Mouse (Mus musculus) heart, adult 9 months (tissue): Measurements from ENCODE around the gene Thra.
"Not testable (repeated sequence)": the region's sequence is repeated elsewhere in the genome, so short reads cannot be mapped to it uniquely, and the experiment has no call there.

Experiments
- DNase-seq, 2 experiments: peaks; one replicate each; pipeline ENCODE4 v3.0.0; 2022; ENCODE audit warnings: low spot score in 2 of 2

The Thra gene

GRCm38 (mm10) chr11:98740393-98741050 lies at the start of gene Thra:
Gene Thra, plus strand, starts transcription at chr11:98740638.
- peak; percentile 83 for DNase-seq

- no peak for DNase-seq
Measured at GRCm38 (mm10) chr11:98693201-98693600, 47.2 kb upstream of the Thra start.

- DNase-seq = no peak
Measured at GRCm38 (mm10) chr11:98693746-98694145, 46.7 kb upstream of the Thra start.

GRCm38 (mm10) chr11:98694301-98694700 lies 46.1 kb upstream of the Thra start:
- no peak for DNase-seq

- DNase-seq = no peak
Measured at GRCm38 (mm10) chr11:98695408-98695807, 45.0 kb upstream of the Thra start.

GRCm38 (mm10) chr11:98696454-98697216 lies 43.8 kb upstream of the Thra start:
- no peak for DNase-seq

GRCm38 (mm10) chr11:98697225-98697624 lies 43.2 kb upstream of the Thra start:
- no peak for DNase-seq

- DNase-seq = no peak
Measured at GRCm38 (mm10) chr11:98698849-98699640, 41.4 kb upstream of the Thra start.

- DNase-seq = peak; percentile 63 to 77
Measured at GRCm38 (mm10) chr11:98699911-98700310, 40.5 kb upstream of the Thra start.

GRCm38 (mm10) chr11:98701213-98701670 lies 39.2 kb upstream of the Thra start, which contains the start of gene Csf3:
Gene Csf3, plus strand, starts transcription at chr11:98701263.
- DNase-seq = no peak

GRCm38 (mm10) chr11:98702323-98702722 lies 38.1 kb upstream of the Thra start:
- no peak for DNase-seq

- no peak for DNase-seq
Measured at GRCm38 (mm10) chr11:98705021-98705420, 35.4 kb upstream of the Thra start.

- peak; percentile 64 to 69 for DNase-seq
Measured at GRCm38 (mm10) chr11:98707401-98708281, 32.8 kb upstream of the Thra start.

GRCm38 (mm10) chr11:98708282-98708956 lies 32.0 kb upstream of the Thra start:
- peak; percentile 70 to 74 for DNase-seq

- peak; percentile 54 to 56 for DNase-seq
Measured at GRCm38 (mm10) chr11:98709001-98709741, 31.3 kb upstream of the Thra start.

GRCm38 (mm10) chr11:98710416-98711045 lies 29.9 kb upstream of the Thra start:
- peak; percentile 73 to 86 for DNase-seq

- DNase-seq = no peak
Measured at GRCm38 (mm10) chr11:98711046-98711434, 29.4 kb upstream of the Thra start.

GRCm38 (mm10) chr11:98712009-98712408 lies 28.4 kb upstream of the Thra start:
- DNase-seq = not testable (repeated sequence)

- no peak for DNase-seq
Measured at GRCm38 (mm10) chr11:98713703-98714102, 26.7 kb upstream of the Thra start.
